Mouse (Mus musculus): ENCODE data around the gene Efna5. TPM values are rescaled to one million over a fixed set of nuclear protein-coding genes. Genes with fewer than 3 reads are reported as not detected.

Efna5 gene
- polyA plus RNA-seq, 1 experiment from 2014 or later: 18.6 TPM

GRCm38 (mm10) chr17:62827549-62827948 lies 53.6 kb downstream of the Efna5 start:
- no peak for DNase-seq (ENCODE audit: low read depth, low spot score)
- ATAC-seq: no peak
- in situ Hi-C loops (cut with MboI; ENCODE audit: low pct_unique_long_range_greater_than_20kb): no loop called here
- no peaks in the 10 kb centered on the region for H3K27me3 ChIP-seq
- ChIA-PET POLR2A (no interaction called here), CTCF (no interaction called here)
- TF ChIP-seq CTCF (IDR thresholded peaks at IDR 0.05): no peak

- DNase-seq (ENCODE audit: low read depth, low spot score) (no peak), ATAC-seq (no peak)
- in situ Hi-C loops (cut with MboI; ENCODE audit: low pct_unique_long_range_greater_than_20kb): no loop called here
- CTCF ChIA-PET: no interaction called here
- TF ChIP-seq CTCF (IDR thresholded peaks at IDR 0.05): no peak
- H3K27me3 ChIP-seq: no peaks in the 10 kb centered on the region
- POLR2A ChIA-PET: interaction anchor here (1.6 kb wide), 1 partner anchor 61 kb away, joined by 4 read pairs; no protein-coding TSS in a partner anchor
Observed at GRCm38 (mm10) chr17:62821219-62821618, 59.9 kb downstream of the Efna5 start.

- TF ChIP-seq CTCF (IDR thresholded peaks at IDR 0.05): no peak
- CTCF ChIA-PET: no interaction called here
- in situ Hi-C loops (cut with MboI; ENCODE audit: low pct_unique_long_range_greater_than_20kb): no loop called here
- POLR2A ChIA-PET: no interaction called here
- DNase-seq (ENCODE audit: low read depth, low spot score): no peak
- no peak for ATAC-seq
- no peaks in the 10 kb centered on the region for H3K27me3 ChIP-seq
Observed at GRCm38 (mm10) chr17:62819931-62820330, 61.2 kb downstream of the Efna5 start.

GRCm38 (mm10) chr17:62818821-62819220 lies 62.3 kb downstream of the Efna5 start:
- no peak for TF ChIP-seq CTCF (IDR thresholded peaks at IDR 0.05)
- ATAC-seq: no peak
- in situ Hi-C loops (cut with MboI; ENCODE audit: low pct_unique_long_range_greater_than_20kb): no loop called here
- CTCF ChIA-PET: interaction anchor here (1.0 kb wide), 1 partner anchor 17 kb away, joined by 3 read pairs; no protein-coding TSS in a partner anchor
- POLR2A ChIA-PET: no interaction called here
- no peaks in the 10 kb centered on the region for H3K27me3 ChIP-seq
- no peak for DNase-seq (ENCODE audit: low read depth, low spot score)

GRCm38 (mm10) chr17:62818337-62818736 lies 62.8 kb downstream of the Efna5 start:
- no peak for DNase-seq (ENCODE audit: low read depth, low spot score)
- ChIA-PET POLR2A (no interaction called here), CTCF (interaction anchor here (1.0 kb wide), 1 partner anchor 17 kb away, joined by 3 read pairs; no protein-coding TSS in a partner anchor)
- H3K27me3 ChIP-seq: no peaks in the 10 kb centered on the region
- no peak for ATAC-seq
- TF ChIP-seq CTCF (IDR thresholded peaks at IDR 0.05): no peak
- in situ Hi-C loops (cut with MboI; ENCODE audit: low pct_unique_long_range_greater_than_20kb): no loop called here

- no peaks in the 10 kb centered on the region for H3K27me3 ChIP-seq
- ATAC-seq (no peak), DNase-seq (ENCODE audit: low read depth, low spot score) (no peak)
- in situ Hi-C loops (cut with MboI; ENCODE audit: low pct_unique_long_range_greater_than_20kb): no loop called here
- ChIA-PET CTCF (no interaction called here), POLR2A (no interaction called here)
- no peak for TF ChIP-seq CTCF (IDR thresholded peaks at IDR 0.05)
Observed at GRCm38 (mm10) chr17:62816879-62817278, 64.2 kb downstream of the Efna5 start.

GRCm38 (mm10) chr17:62813461-62813860 lies 67.7 kb downstream of the Efna5 start:
- DNase-seq (ENCODE audit: low read depth, low spot score) (no peak), ATAC-seq (no peak)
- in situ Hi-C loops (cut with MboI; ENCODE audit: low pct_unique_long_range_greater_than_20kb): no loop called here
- TF ChIP-seq CTCF (IDR thresholded peaks at IDR 0.05): no peak
- ChIA-PET POLR2A (interaction anchor here (0.6 kb wide), 1 partner anchor 203 kb away, joined by 8 read pairs; no protein-coding TSS in a partner anchor), CTCF (interaction anchor here (0.9 kb wide), 1 partner anchor 11 kb away, joined by 3 read pairs; no protein-coding TSS in a partner anchor)
- H3K27me3 ChIP-seq: no peaks in the 10 kb centered on the region

- ATAC-seq (no peak), DNase-seq (ENCODE audit: low read depth, low spot score) (no peak)
- no peaks in the 10 kb centered on the region for H3K27me3 ChIP-seq
- POLR2A ChIA-PET: no interaction called here
- CTCF ChIA-PET: no interaction called here
- TF ChIP-seq CTCF (IDR thresholded peaks at IDR 0.05): no peak
- in situ Hi-C loops (cut with MboI; ENCODE audit: low pct_unique_long_range_greater_than_20kb): no loop called here
Observed at GRCm38 (mm10) chr17:62807891-62808290, 73.2 kb downstream of the Efna5 start.

GRCm38 (mm10) chr17:62806646-62807045 lies 74.5 kb downstream of the Efna5 start:
- ChIA-PET CTCF (no interaction called here), POLR2A (no interaction called here)
- H3K27me3 ChIP-seq: no peaks in the 10 kb centered on the region
- in situ Hi-C loops (cut with MboI; ENCODE audit: low pct_unique_long_range_greater_than_20kb): no loop called here
- ATAC-seq (no peak), DNase-seq (ENCODE audit: low read depth, low spot score) (no peak)
- TF ChIP-seq CTCF (IDR thresholded peaks at IDR 0.05): no peak

GRCm38 (mm10) chr17:62802748-62803147 lies 78.4 kb downstream of the Efna5 start:
- TF ChIP-seq CTCF (IDR thresholded peaks at IDR 0.05): peak; percentile 51
- POLR2A ChIA-PET: no interaction called here
- in situ Hi-C loops (cut with MboI; ENCODE audit: low pct_unique_long_range_greater_than_20kb): no loop called here
- ATAC-seq (peak; percentile 51), DNase-seq (ENCODE audit: low read depth, low spot score) (no peak)
- CTCF ChIA-PET: interaction anchor here (1.3 kb wide), 2 partner anchors 10 to 22 kb away, joined by 4 to 6 read pairs; no protein-coding TSS in a partner anchor
- H3K27me3 ChIP-seq: no peaks in the 10 kb centered on the region

GRCm38 (mm10) chr17:62797272-62797671 lies 83.8 kb downstream of the Efna5 start:
- TF ChIP-seq CTCF (IDR thresholded peaks at IDR 0.05): no peak
- H3K27me3 ChIP-seq: no peaks in the 10 kb centered on the region
- CTCF ChIA-PET: no interaction called here
- in situ Hi-C loops (cut with MboI; ENCODE audit: low pct_unique_long_range_greater_than_20kb): no loop called here
- DNase-seq (ENCODE audit: low read depth, low spot score) (no peak), ATAC-seq (no peak)
- POLR2A ChIA-PET: no interaction called here
